Mouse (Mus musculus) myocyte (in vitro differentiated cells): ENCODE results near the gene Fes.

Experiments used
- E2F4 ChIP-seq: IDR thresholded peaks from one replicate; pipeline ENCODE4 v1.6.1; 2011; ENCODE audit warnings: mild to moderate bottlenecking, control low read depth, moderate library complexity; ENCODE audit not compliant: insufficient read depth
- MAX ChIP-seq: IDR thresholded peaks from one replicate; pipeline ENCODE4 v1.6.1; 2011; ENCODE audit warnings: low read depth, mild to moderate bottlenecking, control low read depth
- MYOD1 ChIP-seq, 3 experiments: IDR thresholded peaks; one replicate each; pipeline ENCODE4 v1.6.1; 2011; ENCODE audit warnings: control low read depth in 2 of 3, low read depth in 2 of 3, mild to moderate bottlenecking in 2 of 3, moderate library complexity in 1 of 3; ENCODE audit not compliant: insufficient read length in 2 of 3, control insufficient read depth in 1 of 3
- MYOG ChIP-seq, 3 experiments: IDR thresholded peaks; one replicate each; pipeline ENCODE4 v1.6.1; 2011; ENCODE audit warnings: control low read depth in 2 of 3, low read depth in 2 of 3, mild to moderate bottlenecking in 2 of 3; ENCODE audit not compliant: insufficient read length in 2 of 3, control insufficient read depth in 1 of 3, insufficient read depth in 1 of 3
- POLR2A ChIP-seq: IDR thresholded peaks from one replicate; pipeline ENCODE4 v1.6.1; 2011; ENCODE audit warnings: low read depth, mild to moderate bottlenecking, control low read depth, moderate library complexity; ENCODE audit not compliant: insufficient read length

GRCm38 (mm10) chr7:80392119-80392518 is 4.4 kb upstream of the Fes start:
- TF ChIP-seq POLR2A: peak; percentile 20
- no peak for TF ChIP-seq MYOG (IDR thresholded peaks at IDR 0.05; ENCODE audit: control insufficient read depth in 1 of 3, insufficient read depth in 1 of 3, insufficient read length in 2 of 3, low read depth in 2 of 3)
- TF ChIP-seq E2F4: no peak
- TF ChIP-seq MYOD1 (IDR thresholded peaks at IDR 0.05; ENCODE audit: control insufficient read depth in 1 of 3, insufficient read length in 2 of 3, low read depth in 2 of 3): no peak
- TF ChIP-seq MAX: no peak
